Mouse (Mus musculus) mesoderm, embryonic 11.5 days (tissue): ENCODE results near the gene Lgi1.

Experiments
- DNase-seq: peaks from one replicate; pipeline ENCODE4 v3.0.0-alpha.2; 2012; ENCODE audit warnings: low read depth, low spot score

The Lgi1 gene

GRCm38 (mm10) chr19:38264505-38265500 lies at the start of gene Lgi1:
Lgi1 (plus strand) TSS chr19:38264536.
- DNase-seq = no peak

- DNase-seq = no peak
Observed at GRCm38 (mm10) chr19:38217696-38218095, 46.6 kb upstream of the Lgi1 start.

- DNase-seq = no peak
Observed at GRCm38 (mm10) chr19:38223356-38223904, 40.9 kb upstream of the Lgi1 start.

GRCm38 (mm10) chr19:38223905-38224684 lies 40.2 kb upstream of the Lgi1 start, which contains the start of gene Fra10ac1:
Fra10ac1 (minus strand) TSS chr19:38224156.
- peak; percentile 92 for DNase-seq

- no peak for DNase-seq
Observed at GRCm38 (mm10) chr19:38224685-38225060, 39.7 kb upstream of the Lgi1 start.

GRCm38 (mm10) chr19:38228699-38229098 lies 35.6 kb upstream of the Lgi1 start:
- no peak for DNase-seq

GRCm38 (mm10) chr19:38232087-38232486 lies 32.2 kb upstream of the Lgi1 start:
- DNase-seq = no peak

- peak; percentile 41 for DNase-seq
Observed at GRCm38 (mm10) chr19:38232516-38232915, 31.8 kb upstream of the Lgi1 start.

GRCm38 (mm10) chr19:38236526-38236925 lies 27.8 kb upstream of the Lgi1 start:
- DNase-seq = no peak

- DNase-seq = no peak
Observed at GRCm38 (mm10) chr19:38237834-38238212, 26.5 kb upstream of the Lgi1 start.

- DNase-seq = no peak
Observed at GRCm38 (mm10) chr19:38238213-38238951, 26.0 kb upstream of the Lgi1 start.

GRCm38 (mm10) chr19:38242314-38242852 lies 22.0 kb upstream of the Lgi1 start:
- DNase-seq = no peak

- DNase-seq = no peak
Observed at GRCm38 (mm10) chr19:38244748-38245147, 19.6 kb upstream of the Lgi1 start.

- DNase-seq = no peak
Observed at GRCm38 (mm10) chr19:38245361-38246176, 18.8 kb upstream of the Lgi1 start.

GRCm38 (mm10) chr19:38246177-38246622 lies 18.1 kb upstream of the Lgi1 start:
- DNase-seq = no peak

- no peak for DNase-seq
Observed at GRCm38 (mm10) chr19:38249627-38250026, 14.7 kb upstream of the Lgi1 start.

- DNase-seq = no peak
Observed at GRCm38 (mm10) chr19:38253796-38254195, 10.5 kb upstream of the Lgi1 start.

GRCm38 (mm10) chr19:38258651-38259065 lies 5.7 kb upstream of the Lgi1 start:
- no peak for DNase-seq

GRCm38 (mm10) chr19:38259436-38259835 lies 4.9 kb upstream of the Lgi1 start:
- no peak for DNase-seq

- DNase-seq = no peak
Observed at GRCm38 (mm10) chr19:38260346-38260745, 4.0 kb upstream of the Lgi1 start.
